Mouse (Mus musculus) heart, postnatal 0 days (tissue): ENCODE measurements around the gene Nmrk2.

Experiments used
- CTCF ChIP-seq: IDR thresholded peaks from 2 replicates; pipeline ENCODE4 v1.5.1; 2016; ENCODE audit warnings: antibody characterized with exemption, control low read depth, low read depth
- EP300 ChIP-seq: IDR thresholded peaks from 2 replicates; pipeline ENCODE4 v1.6.1; 2016; ENCODE audit warnings: antibody characterized with exemption, low read depth

- TF ChIP-seq CTCF, result peak; percentile 79
- no peak for TF ChIP-seq EP300
Measured at GRCm38 (mm10) chr10:81217964-81218363, 16.1 kb upstream of the Nmrk2 start.
